Mouse (Mus musculus): Measurements from ENCODE around the gene Idh3g. TPM values are rescaled to one million over a fixed set of nuclear protein-coding genes. Genes with fewer than 3 reads are reported as not detected.

The Idh3g gene
- polyA plus RNA-seq, 1 experiment from 2014 or later, result 290 TPM

DNA sequence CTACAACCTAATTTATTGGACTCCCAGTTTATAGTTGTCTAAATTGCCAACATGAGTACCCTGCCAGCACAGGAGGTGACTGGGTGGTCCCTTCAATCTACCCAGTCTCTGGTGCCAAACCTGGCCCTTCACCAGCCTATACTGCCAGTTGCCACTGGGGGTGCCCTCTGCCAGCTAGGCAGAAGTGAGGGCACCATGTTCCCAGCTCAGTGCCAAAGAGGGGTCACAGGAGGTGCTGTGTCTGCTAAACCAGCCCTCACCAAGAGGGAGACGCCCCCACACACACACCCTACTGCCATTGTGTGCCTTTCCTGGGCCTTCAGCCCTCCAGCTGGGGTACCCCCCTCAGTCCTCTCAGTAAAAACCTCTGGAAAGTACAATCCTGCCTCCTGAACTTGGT is 48.5 kb downstream of the Idh3g start:
- no peak overlapping the region for H3K27ac ChIP-seq (ENCODE audit: low read depth, low read length)
- no peak overlapping the region for H3K4me3 ChIP-seq (ENCODE audit: low read depth, low read length)
- WGBS, result 43% methylated on average over 1 of the region's 1 CpGs
- H3K36me3 ChIP-seq (ENCODE audit: control insufficient read depth, insufficient read depth, low read length), result no peaks in the 10 kb centered on the region
- no peak overlapping the region for H3K4me2 ChIP-seq (ENCODE audit: low read length)
- H3K9ac ChIP-seq (ENCODE audit: low read length), result no peak overlapping the region
- DNase-seq (ENCODE audit: low spot score) (no peak), ATAC-seq (no peak)
- H3K27me3 ChIP-seq (replicated peaks; ENCODE audit: control insufficient read depth, insufficient read depth, low read length), result no peaks in the 10 kb centered on the region
- H3K9me3 ChIP-seq (replicated peaks; ENCODE audit: control insufficient read depth, low read length), result no peaks in the 10 kb centered on the region
- H3K4me1 ChIP-seq (ENCODE audit: control insufficient read depth, insufficient read depth, low read length), result no peaks in the 10 kb centered on the region

DNA sequence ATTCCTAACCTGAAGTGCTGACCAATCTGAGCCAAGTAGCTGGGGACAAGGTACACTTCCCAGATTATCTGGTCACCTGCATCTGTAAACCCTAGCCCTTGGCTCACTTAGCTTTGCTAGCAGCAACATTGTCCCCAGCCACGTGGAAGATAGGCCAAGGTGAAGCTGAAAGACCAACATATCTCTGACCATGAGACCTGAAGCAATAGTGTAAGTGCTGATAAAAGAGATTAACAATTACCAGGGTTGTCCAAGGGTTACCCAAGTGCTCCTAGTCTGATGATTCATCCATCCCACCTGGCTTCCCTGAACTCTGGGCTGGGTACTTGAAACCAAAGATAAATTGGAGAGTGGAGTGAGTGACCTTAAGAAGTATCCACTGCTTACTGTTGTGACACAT is 55.8 kb downstream of the Idh3g start:
- Histone ChIP-seq H3K27me3 (replicated peaks; ENCODE audit: control insufficient read depth, insufficient read depth, low read length) (no peaks in the 10 kb centered on the region), H3K9ac (ENCODE audit: low read length) (no peak overlapping the region), H3K4me1 (ENCODE audit: control insufficient read depth, insufficient read depth, low read length) (no peaks in the 10 kb centered on the region), H3K4me3 (ENCODE audit: low read depth, low read length) (no peak overlapping the region), H3K4me2 (ENCODE audit: low read length) (no peak overlapping the region), H3K27ac (ENCODE audit: low read depth, low read length) (no peak overlapping the region), H3K36me3 (ENCODE audit: control insufficient read depth, insufficient read depth, low read length) (no peaks in the 10 kb centered on the region), H3K9me3 (replicated peaks; ENCODE audit: control insufficient read depth, low read length) (no peaks in the 10 kb centered on the region)
- DNase-seq (ENCODE audit: low spot score) (no peak), ATAC-seq (no peak)
- 42% methylated on average over 1 of the region's 1 CpGs for WGBS

Other genes with a start within 250 kb of the Idh3g start
- gene Dusp9, start 147.5 kb downstream of the Idh3g start, polyA plus RNA-seq (2014; fragmentation: Nextera tagmentation; extraction: Ambion mirVana), result 0.22 and 0.27 TPM in 2 replicates
- 116 and 118 TPM in 2 replicates for gene Pnck, start 126.8 kb downstream of the Idh3g start, polyA plus RNA-seq (2014; fragmentation: Nextera tagmentation; extraction: Ambion mirVana)
- gene Slc6a8, start 113.7 kb downstream of the Idh3g start, polyA plus RNA-seq (2014; fragmentation: Nextera tagmentation; extraction: Ambion mirVana), result 6.2 and 6.8 TPM in 2 replicates
- gene Bcap31, start 70.7 kb downstream of the Idh3g start, polyA plus RNA-seq (2014; fragmentation: Nextera tagmentation; extraction: Ambion mirVana), result 113 and 119 TPM in 2 replicates
- gene Abcd1, start 70.3 kb downstream of the Idh3g start, polyA plus RNA-seq (2014; fragmentation: Nextera tagmentation; extraction: Ambion mirVana), result 7.3 and 9.1 TPM in 2 replicates
- 0.08 and 0.11 TPM in 2 replicates for gene Plxnb3, start 29.8 kb downstream of the Idh3g start, polyA plus RNA-seq (2014; fragmentation: Nextera tagmentation; extraction: Ambion mirVana)
- 1.1 and 1.8 TPM in 2 replicates for gene Srpk3, start 12.5 kb downstream of the Idh3g start, polyA plus RNA-seq (2014; fragmentation: Nextera tagmentation; extraction: Ambion mirVana)
- 148 and 189 TPM in 2 replicates for gene Ssr4, start 131 bp upstream of the Idh3g start, polyA plus RNA-seq (2014; fragmentation: Nextera tagmentation; extraction: Ambion mirVana)
- 5.4 and 8.0 TPM in 2 replicates for gene Pdzd4, start 38.1 kb upstream of the Idh3g start, polyA plus RNA-seq (2014; fragmentation: Nextera tagmentation; extraction: Ambion mirVana)
- 0.26 TPM in 1 of 2 replicates, not detected in the other for gene Avpr2, start 105.2 kb upstream of the Idh3g start, polyA plus RNA-seq (2014; fragmentation: Nextera tagmentation; extraction: Ambion mirVana)
- gene L1cam, start 109.2 kb upstream of the Idh3g start, polyA plus RNA-seq (2014; fragmentation: Nextera tagmentation; extraction: Ambion mirVana), result 53.6 and 77.2 TPM in 2 replicates
- 1.3 and 2.0 TPM in 2 replicates for gene Arhgap4, start 135.0 kb upstream of the Idh3g start, polyA plus RNA-seq (2014; fragmentation: Nextera tagmentation; extraction: Ambion mirVana)
- 104 TPM in 2 replicates for gene Naa10, start 135.0 kb upstream of the Idh3g start, polyA plus RNA-seq (2014; fragmentation: Nextera tagmentation; extraction: Ambion mirVana)
- gene Renbp, start 144.0 kb upstream of the Idh3g start, polyA plus RNA-seq (2014; fragmentation: Nextera tagmentation; extraction: Ambion mirVana), result 8.9 and 9.3 TPM in 2 replicates
- gene Hcfc1, start 179.5 kb upstream of the Idh3g start, polyA plus RNA-seq (2014; fragmentation: Nextera tagmentation; extraction: Ambion mirVana), result 58.3 and 61.1 TPM in 2 replicates
- gene Irak1, start 237.0 kb upstream of the Idh3g start, polyA plus RNA-seq (2014; fragmentation: Nextera tagmentation; extraction: Ambion mirVana), result 22.9 and 23.7 TPM in 2 replicates

Measured in forebrain, embryonic 14.5 days (tissue).